Comparison of ENCODE assay signal across 16 mouse cellular contexts in genomic region chr4:129502901-129503444, GRCm38 (mm10). TPM values are rescaled to one million over a fixed set of nuclear protein-coding genes. Genes with fewer than 3 reads are reported as not detected.
DNase-seq lines count a peak whose midpoint lies in the region; ATAC-seq and TF ChIP-seq lines count a peak whose summit lies in the region.
"Had no signal": no experiment of that assay in that cellular context is flagged by ENCODE, and none has a peak within 500 bp of the region (broad histone marks: within the 10 kb centered on the region; RNA-seq: fewer than 3 reads in every experiment).

No protein-coding gene starts in this region.

- no peak overlapping the region for H3K4me2 ChIP-seq in forebrain, embryonic 16.5 days (ENCODE audit: low read length)
- H3K4me2 ChIP-seq: liver, embryonic 13.5 days had no signal

- H3K4me3 ChIP-seq in ES-Bruce4 (ENCODE audit: low read depth, low read length), result no peak overlapping the region
- H3K4me3 ChIP-seq in forebrain, embryonic 16.5 days (replicated peaks; ENCODE audit: low read length), result no peak overlapping the region
- H3K4me3 ChIP-seq: forebrain, embryonic 10.5 days; left cerebral cortex, adult 2 months; liver, embryonic 13.5 days; midbrain, embryonic 10.5 days had no signal

- no peak for TF ChIP-seq POLR2A in ES-Bruce4 (IDR thresholded peaks at IDR 0.05; ENCODE audit: insufficient read depth, low read length)

- no peaks in the 10 kb centered on the region for H3K36me3 ChIP-seq in ES-Bruce4 (ENCODE audit: control insufficient read depth, insufficient read depth, low read length, poor library complexity, severe bottlenecking)
- H3K36me3 ChIP-seq in forebrain, embryonic 16.5 days (ENCODE audit: control insufficient read depth, insufficient read depth), result no peaks in the 10 kb centered on the region
- H3K36me3 ChIP-seq: forebrain, embryonic 10.5 days; liver, embryonic 13.5 days; midbrain, embryonic 10.5 days had no signal

- H3K27me3 ChIP-seq in ES-Bruce4 (ENCODE audit: control insufficient read depth, insufficient read depth, low read length, poor library complexity, severe bottlenecking), result no peaks in the 10 kb centered on the region
- no peaks in the 10 kb centered on the region for H3K27me3 ChIP-seq in forebrain, embryonic 16.5 days (replicated peaks; ENCODE audit: control insufficient read depth, insufficient read depth, low read length)

- H3K9me3 ChIP-seq in ES-Bruce4 (replicated peaks; ENCODE audit: control insufficient read depth, insufficient read depth, low read length, poor library complexity, severe bottlenecking), result no peaks in the 10 kb centered on the region
- no peaks in the 10 kb centered on the region for H3K9me3 ChIP-seq in forebrain, embryonic 16.5 days (ENCODE audit: control insufficient read depth, low read length)
- H3K9me3 ChIP-seq: forebrain, embryonic 10.5 days; liver, embryonic 13.5 days; midbrain, embryonic 10.5 days had no signal

- peak overlapping the region; percentile 79 for H3K27ac ChIP-seq in ES-Bruce4 (ENCODE audit: insufficient read depth, low read length)
- no peak overlapping the region for H3K27ac ChIP-seq in forebrain, embryonic 16.5 days (ENCODE audit: low read length)
- H3K27ac ChIP-seq: forebrain, embryonic 10.5 days; left cerebral cortex, adult 2 months; liver, embryonic 13.5 days; midbrain, embryonic 10.5 days had no signal

- no peak for ATAC-seq in forebrain, embryonic 16.5 days

- H3K4me1 ChIP-seq in ES-Bruce4 (ENCODE audit: control insufficient read depth, insufficient read depth, low read length), result peaks cover 22% of the 10 kb centered on the region
- no peaks in the 10 kb centered on the region; the same call in 1 of the 2 replicates for H3K4me1 ChIP-seq in forebrain, embryonic 16.5 days (replicated peaks; ENCODE audit: control insufficient read depth, insufficient read depth, low read length)

- peak overlapping the region; percentile 4; the same call in 1 of the 2 replicates for H3K9ac ChIP-seq in ES-Bruce4 (ENCODE audit: low read depth, poor library complexity, severe bottlenecking)
- no peak overlapping the region for H3K9ac ChIP-seq in forebrain, embryonic 16.5 days (replicated peaks; ENCODE audit: low read depth, low read length)
- H3K9ac ChIP-seq: liver, embryonic 13.5 days had no signal

- TF ChIP-seq EP300 in ES-Bruce4 (IDR thresholded peaks at IDR 0.05; ENCODE audit: insufficient read depth, low read depth, low read length), result peak; percentile 79

- DNase-seq in heart, adult 11 months, result peak; percentile 93
- DNase-seq in heart, postnatal 25 days (ENCODE audit: low spot score), result no peak
- peak; percentile 38 for DNase-seq in kidney, postnatal 10 days
- DNase-seq in kidney, adult 11 months, result no peak
- peak; percentile 24 to 55 for DNase-seq in kidney, postnatal 25 days
- DNase-seq in adrenal gland, postnatal 10 days, result no peak
- DNase-seq: adrenal gland, postnatal 36 days; heart, postnatal 36 days; liver, embryonic 13.5 days had no signal

- no peak for TF ChIP-seq CTCF in ES-Bruce4 (IDR thresholded peaks at IDR 0.05; ENCODE audit: low read depth, low read length)

- 82% methylated on average over 11 of the region's 11 CpGs for WGBS in forebrain, embryonic 16.5 days

- intact Hi-C loops in heart, postnatal 25 days (cut with DNase I), result no loop called here

RNA-seq across cellular contexts. Expression of gene Marcksl1, which starts 10.4 kb away (rescaled TPM):
- 1 to 10 TPM; 6.8 to 7.8 TPM for total RNA-seq in heart, postnatal 25 days (2021)
- 379 and 434 TPM in 2 replicates for polyA plus RNA-seq in ES-Bruce4 (2011; ENCODE audit: insufficient read depth, insufficient read length, low read depth, missing spikeins)
- total RNA-seq in adrenal gland, postnatal 10 days (2021), result 10 to 100 TPM; 75.3 to 85.9 TPM
- 1,850 and 1,955 TPM in 2 replicates for polyA plus RNA-seq in forebrain, embryonic 16.5 days (2015; fragmentation: Nextera tagmentation; extraction: Ambion mirVana)

RNA-seq across cellular contexts. Expression of gene Fam229a, which starts 12.0 kb away (rescaled TPM):
- total RNA-seq in heart, postnatal 25 days (2021), result not detected
- polyA plus RNA-seq in ES-Bruce4 (2011; ENCODE audit: insufficient read depth, insufficient read length, low read depth, missing spikeins), result not detected in 2 replicates
- not detected for total RNA-seq in adrenal gland, postnatal 10 days (2021)
- polyA plus RNA-seq in forebrain, embryonic 16.5 days (2015; fragmentation: Nextera tagmentation; extraction: Ambion mirVana), result 0.39 TPM in 1 of 2 replicates, not detected in the other
- total RNA-seq: adrenal gland, postnatal 36 days; heart, postnatal 36 days had no signal
- polyA plus RNA-seq: forebrain, embryonic 10.5 days; midbrain, embryonic 10.5 days; neural tube, embryonic 11.5 days had no signal

RNA-seq across cellular contexts. Expression of gene Tssk3, which starts 12.2 kb away (rescaled TPM):
- total RNA-seq in heart, postnatal 25 days (2021), result not detected
- not detected in 2 replicates for polyA plus RNA-seq in ES-Bruce4 (2011; ENCODE audit: insufficient read depth, insufficient read length, low read depth, missing spikeins)
- total RNA-seq in adrenal gland, postnatal 10 days (2021), result not detected
- polyA plus RNA-seq in forebrain, embryonic 16.5 days (2015; fragmentation: Nextera tagmentation; extraction: Ambion mirVana), result 0.51 and 0.76 TPM in 2 replicates
- total RNA-seq: adrenal gland, postnatal 36 days; heart, postnatal 36 days; left cerebral cortex, adult 2 months had no signal
- polyA plus RNA-seq: forebrain, embryonic 10.5 days; midbrain, embryonic 10.5 days; neural tube, embryonic 11.5 days; thymus, postnatal 0 days had no signal

RNA-seq across cellular contexts. Expression of gene Hdac1, which starts 39.5 kb away (rescaled TPM):
- total RNA-seq in heart, postnatal 25 days (2021), result 10 to 100 TPM; 15.9 to 18.6 TPM
- 301 and 304 TPM in 2 replicates for polyA plus RNA-seq in ES-Bruce4 (2011; ENCODE audit: insufficient read depth, insufficient read length, low read depth, missing spikeins)
- total RNA-seq in adrenal gland, postnatal 10 days (2021), result 10 to 100 TPM; 54.5 to 59.1 TPM
- polyA plus RNA-seq in forebrain, embryonic 16.5 days (2015; fragmentation: Nextera tagmentation; extraction: Ambion mirVana), result 113 and 116 TPM in 2 replicates

RNA-seq across cellular contexts. Expression of gene Bsdc1, which starts 41.6 kb away (rescaled TPM):
- 10 to 100 TPM; 40.6 to 45.6 TPM for total RNA-seq in heart, postnatal 25 days (2021)
- polyA plus RNA-seq in ES-Bruce4 (2011; ENCODE audit: insufficient read depth, insufficient read length, low read depth, missing spikeins), result 31.6 and 36.4 TPM in 2 replicates
- total RNA-seq in adrenal gland, postnatal 10 days (2021), result 10 to 100 TPM; 41.3 to 45.7 TPM
- polyA plus RNA-seq in forebrain, embryonic 16.5 days (2015; fragmentation: Nextera tagmentation; extraction: Ambion mirVana), result 43.7 and 46.8 TPM in 2 replicates

Comparison
In these comparisons a context has a peak if more than half of its experiments do, and no peak if none do; other contexts are left out.
1. DNase-seq: peak in heart, adult 11 months (single experiment), kidney, postnatal 10 days (single experiment) and kidney, postnatal 25 days (2 of 2); none in heart, postnatal 25 days (single experiment), kidney, adult 11 months (single experiment) and adrenal gland, postnatal 10 days (single experiment).
2. RNA of gene Marcksl1, which starts 10.4 kb away (total RNA-seq): 75.3 to 85.9 TPM in adrenal gland, postnatal 10 days; 6.8 to 7.8 TPM in heart, postnatal 25 days; every median in the first group is over 4 times any median in the second.